Mouse (Mus musculus) erythroblast, embryonic 14.5 days (primary cell): ENCODE results near the gene Zfp644.

Experiments used
- GATA1 ChIP-seq: IDR thresholded peaks from 2 replicates; pipeline ENCODE4 v1.6.1; 2012; ENCODE audit warnings: low read length, inconsistent platforms, mixed read lengths
- TAL1 ChIP-seq: IDR thresholded peaks from 3 replicates; pipeline ENCODE4 v1.6.1; 2012; ENCODE audit warnings: low read length, inconsistent platforms, mixed read lengths

- TF ChIP-seq TAL1 = no peak
- TF ChIP-seq GATA1 = no peak
Measured at GRCm38 (mm10) chr5:106622193-106622592, 74.9 kb downstream of the Zfp644 start.
